Mouse (Mus musculus) urinary bladder, adult 18-20 months (tissue): ENCODE results near the gene Hist1h2bb.

Experiments
- DNase-seq, 2 experiments: peaks; one replicate each; pipeline ENCODE4 v3.0.0; 2022; ENCODE audit warnings: low spot score in 2 of 2, mixed read lengths in 2 of 2

Hist1h2bb gene

GRCm38 (mm10) chr13:23728472-23729191, 17.9 kb upstream of the Hist1h2bb start:
- DNase-seq, result no peak

GRCm38 (mm10) chr13:23729192-23729525, 17.4 kb upstream of the Hist1h2bb start:
- DNase-seq, result no peak

GRCm38 (mm10) chr13:23729706-23730105, 16.8 kb upstream of the Hist1h2bb start:
- DNase-seq, result no peak

- peak in 1 of 2 experiments; percentile 48 for DNase-seq
These were observed 16.1 kb upstream of the Hist1h2bb start for GRCm38 (mm10) chr13:23730479-23730878.

- no peak for DNase-seq
These were observed 14.3 kb upstream of the Hist1h2bb start for GRCm38 (mm10) chr13:23732156-23732804.

- DNase-seq, result no peak
These were observed 9.4 kb upstream of the Hist1h2bb start for GRCm38 (mm10) chr13:23737091-23737490.

GRCm38 (mm10) chr13:23738041-23738440, 8.5 kb upstream of the Hist1h2bb start:
- no peak for DNase-seq

- DNase-seq, result peak; percentile 84 to 91
These were observed 7.9 kb upstream of the Hist1h2bb start, which contains the start of gene Hist1h1c for GRCm38 (mm10) chr13:23738677-23739068. TSS of gene Hist1h1c (plus strand) at chr13:23738808.

GRCm38 (mm10) chr13:23739069-23739921, 7.2 kb upstream of the Hist1h2bb start:
- DNase-seq, result peak; percentile 79 to 95

- DNase-seq, result no peak
These were observed 6.6 kb upstream of the Hist1h2bb start for GRCm38 (mm10) chr13:23739922-23740252.

GRCm38 (mm10) chr13:23740256-23740840, 6.2 kb upstream of the Hist1h2bb start:
- DNase-seq, result no peak

GRCm38 (mm10) chr13:23740910-23741309, 5.6 kb upstream of the Hist1h2bb start:
- DNase-seq, result no peak

GRCm38 (mm10) chr13:23742007-23742406, 4.5 kb upstream of the Hist1h2bb start:
- DNase-seq, result no peak

GRCm38 (mm10) chr13:23743215-23743614, 3.3 kb upstream of the Hist1h2bb start:
- no peak for DNase-seq

- DNase-seq, result no peak
These were observed 2.6 kb upstream of the Hist1h2bb start for GRCm38 (mm10) chr13:23743963-23744362.

GRCm38 (mm10) chr13:23744421-23745380, 1.8 kb upstream of the Hist1h2bb start:
- DNase-seq, result no peak

GRCm38 (mm10) chr13:23745381-23746161, 963 bp upstream of the Hist1h2bb start, which contains the start of gene Hist1h3c:
TSS of gene Hist1h3c (minus strand) at chr13:23745602.
- peak; percentile 65 to 74 for DNase-seq

- DNase-seq, result no peak
These were observed 752 bp downstream of the Hist1h2bb start for GRCm38 (mm10) chr13:23747081-23747891.

- DNase-seq, result no peak
These were observed 1.4 kb downstream of the Hist1h2bb start for GRCm38 (mm10) chr13:23747892-23748288.
